In genomic region chr15:97715083-97715482, GRCm38 (mm10) we compare ENCODE assay signal across 24 mouse cellular contexts. TPM values are rescaled to one million over a fixed set of nuclear protein-coding genes. Genes with fewer than 3 reads are reported as not detected.
A peak's percentile ranks its signal among the peaks of the same experiment; 100 is the strongest.
DNase-seq lines count a peak whose midpoint lies in the region; ATAC-seq and TF ChIP-seq lines count a peak whose summit lies in the region.
"Had no signal": no experiment of that assay in that cellular context is flagged by ENCODE, and none has a peak within 500 bp of the region (broad histone marks: within the 10 kb centered on the region; RNA-seq: fewer than 3 reads in every experiment).

No protein-coding gene starts in this region.

- H3K9me3 ChIP-seq in CH12.LX (replicated peaks; ENCODE audit: low read length) (no peaks in the 10 kb centered on the region), MEL (replicated peaks; ENCODE audit: insufficient read depth, low read length) (no peaks in the 10 kb centered on the region)
- no peaks in the 10 kb centered on the region for H3K9me3 ChIP-seq in liver, postnatal 0 days (ENCODE audit: low read length)
- H3K9me3 ChIP-seq: G1E had no signal

- H3K27me3 ChIP-seq in CH12.LX (replicated peaks) (no peaks in the 10 kb centered on the region), MEL (ENCODE audit: control insufficient read depth in 1 of 2, insufficient read depth in 2 of 2, low read length in 2 of 2) (peaks cover 0 to 8% of the 10 kb centered on the region in 2 experiments; a peak in 1 of 4 replicates)
- no peaks in the 10 kb centered on the region for H3K27me3 ChIP-seq in liver, postnatal 0 days (ENCODE audit: insufficient read depth, low read length)
- H3K27me3 ChIP-seq: Patski had no signal

- H3K27ac ChIP-seq in CH12.LX (ENCODE audit: insufficient read depth, low read depth) (0 out of 2 replicates have a peak overlapping the region, but pooled peaks have one; percentile 3), MEL (ENCODE audit: control insufficient read depth, low read depth, low read length) (no peak overlapping the region)
- no peak overlapping the region for H3K27ac ChIP-seq in liver, postnatal 0 days (ENCODE audit: low read depth)

- H3K36me3 ChIP-seq in CH12.LX (replicated peaks in 1 of 2; ENCODE audit: control insufficient read depth in 1 of 2, insufficient read depth in 1 of 2, low read length in 1 of 2) = peaks cover 66 to 91% of the 10 kb centered on the region in 2 experiments
- H3K36me3 ChIP-seq in MEL (ENCODE audit: control insufficient read depth in 1 of 2, insufficient read depth in 2 of 2, low read length in 2 of 2) = peaks cover 0 to 24% of the 10 kb centered on the region in 2 experiments; a peak in 2 of 4 replicates
- H3K36me3 ChIP-seq in liver, postnatal 0 days (replicated peaks; ENCODE audit: insufficient read depth, low read length) = no peaks in the 10 kb centered on the region
- H3K36me3 ChIP-seq: G1E had no signal

- no peak overlapping the region for H3K4me3 ChIP-seq in CH12.LX (replicated peaks in 1 of 3; ENCODE audit: low read depth in 2 of 3, low read length in 2 of 3, poor library complexity in 1 of 3)
- H3K4me3 ChIP-seq in MEL (ENCODE audit: control insufficient read depth in 1 of 2, insufficient read depth in 1 of 2, low read depth in 2 of 2, low read length in 2 of 2) = no peak overlapping the region
- H3K4me3 ChIP-seq in liver, postnatal 0 days (ENCODE audit: low read depth, low read length) = no peak overlapping the region

- TF ChIP-seq RAD21 in CH12.LX (IDR thresholded peaks at IDR 0.05; ENCODE audit: low read depth, low read length) (no peak), MEL (IDR thresholded peaks at IDR 0.05; ENCODE audit: low read depth, low read length) (no peak)

- dilution Hi-C loops in CH12.LX (cut with MboI; ENCODE audit: extremely low pct_ligation_motif_present, extremely low pct_unique_long_range_greater_than_20kb, low sequenced_read_pairs) = no loop called here

- no peak overlapping the region for H3K4me2 ChIP-seq in CH12.LX (ENCODE audit: insufficient read depth, low read depth, poor library complexity, severe bottlenecking)
- no peak overlapping the region for H3K4me2 ChIP-seq in liver, postnatal 0 days (ENCODE audit: low read depth, low read length)

- peak; percentile 56 for DNase-seq in testis, postnatal 10 days (ENCODE audit: low spot score)
- DNase-seq in testis, postnatal 14 days (ENCODE audit: low spot score) = no peak
- no peak for DNase-seq in CH12.LX (ENCODE audit: extremely low read depth)
- DNase-seq in MEL (ENCODE audit: low read depth, low spot score) = peak; percentile 58
- peak; percentile 18 for DNase-seq in MEL-GATA-1-ER (ENCODE audit: extremely low read depth, low read depth)
- no peak for DNase-seq in gastrocnemius, postnatal 10 days
- DNase-seq in liver, postnatal 0 days = no peak
- DNase-seq in retina, embryonic 14.5 days (ENCODE audit: low spot score) = no peak
- DNase-seq: adrenal gland, adult 2 months; adrenal gland, adult 8-10 months; adrenal gland, postnatal 10 days; adrenal gland, postnatal 14 days; adrenal gland, postnatal 25 days; adrenal gland, postnatal 36 days; B cell, adult 2 months; cerebellum, adult 11 months; cerebellum, adult 11-12 months; cerebellum, adult 18-20 months; cerebellum, adult 2 months; cerebellum, adult 8-10 months had no signal

- H3K4me1 ChIP-seq in CH12.LX (ENCODE audit: control insufficient read depth in 1 of 2, insufficient read depth in 2 of 2) = peaks cover 27 to 42% of the 10 kb centered on the region in 2 experiments
- peaks cover 7 to 26% of the 10 kb centered on the region in 2 experiments for H3K4me1 ChIP-seq in MEL (ENCODE audit: control insufficient read depth in 1 of 2, insufficient read depth in 2 of 2, low read length in 2 of 2)
- H3K4me1 ChIP-seq in liver, postnatal 0 days (ENCODE audit: insufficient read depth) = no peaks in the 10 kb centered on the region

- H3K9ac ChIP-seq in CH12.LX (ENCODE audit: insufficient read depth, low read depth) = no peak overlapping the region
- 0 out of 2 replicates have a peak overlapping the region, but pooled peaks have one; percentile 9 for H3K9ac ChIP-seq in MEL (ENCODE audit: control insufficient read depth, low read depth, low read length, poor library complexity, severe bottlenecking)
- no peak overlapping the region for H3K9ac ChIP-seq in liver, postnatal 0 days (replicated peaks)

- TF ChIP-seq POLR2A in CH12.LX (IDR thresholded peaks at IDR 0.05; ENCODE audit: low read depth, low read length) = no peak
- no peak for TF ChIP-seq POLR2A in MEL (IDR thresholded peaks at IDR 0.05; ENCODE audit: control insufficient read depth in 1 of 2, insufficient read depth in 1 of 2, low read depth in 1 of 2, low read length in 2 of 2, poor library complexity in 1 of 2)

- H3K79me2 ChIP-seq in CH12.LX (replicated peaks; ENCODE audit: control insufficient read depth, extremely low read depth, insufficient read depth, poor library complexity, severe bottlenecking) = peaks cover 4% of the 10 kb centered on the region
- H3K79me2 ChIP-seq in MEL (ENCODE audit: control insufficient read depth, insufficient read depth, low read length, poor library complexity) = no peaks in the 10 kb centered on the region

- ATAC-seq in liver, postnatal 0 days = no peak
- ATAC-seq: activated CD4-positive, CD25-positive, alpha-beta regulatory T cell, adult 4 months; CD4-positive, CD25-positive, alpha-beta regulatory T cell, adult 4 months; Patski had no signal

- TF ChIP-seq EP300 in CH12.LX (IDR thresholded peaks at IDR 0.05; ENCODE audit: low read length) = no peak
- TF ChIP-seq EP300 in MEL (IDR thresholded peaks at IDR 0.05; ENCODE audit: low read depth in 1 of 2, low read length in 2 of 2) = no peak
- TF ChIP-seq EP300 in liver, postnatal 0 days (IDR thresholded peaks at IDR 0.05; ENCODE audit: low read depth) = no peak

- in situ Hi-C loops in CH12.LX (cut with MboI; ENCODE audit: low pct_ligation_motif_present, low pct_unique_long_range_greater_than_20kb, low sequenced_read_pairs) = loop anchor here (5.0 to 10.0 kb wide), 5 partner anchors 37 to 230 kb away; partner anchors contain the start of gene Slc48a1

- 90% methylated on average over 8 of the region's 8 CpGs for WGBS in liver, postnatal 0 days (ENCODE audit: insufficient replicate concordance)

- TF ChIP-seq CTCF in CH12.LX (conservative IDR thresholded peaks at IDR 0.05 in 1 of 2, IDR thresholded peaks at IDR 0.05 in 1 of 2; ENCODE audit: low read depth in 2 of 2, low read length in 2 of 2) (no peak), MEL (IDR thresholded peaks at IDR 0.05 in 2 of 3, conservative IDR thresholded peaks at IDR 0.05 in 1 of 3; ENCODE audit: control insufficient read depth in 1 of 3, insufficient read depth in 1 of 3, low read depth in 2 of 3, low read length in 3 of 3, poor library complexity in 1 of 3, severe bottlenecking in 1 of 3) (no peak)
- no peak for TF ChIP-seq CTCF in liver, postnatal 0 days (IDR thresholded peaks at IDR 0.05; ENCODE audit: low read depth)

TF ChIP-seq in CH12.LX, 34 proteins besides CTCF, POLR2A, EP300 and RAD21:
- TF ChIP-seq ZC3H11A (IDR thresholded peaks at IDR 0.05; ENCODE audit: low read depth, low read length) (no peak), JUN (IDR thresholded peaks at IDR 0.05; ENCODE audit: insufficient read depth, low read depth, low read length) (no peak)
TF ChIP-seq in CH12.LX: peak in this region for 0.

TF ChIP-seq in MEL, 35 proteins besides CTCF, POLR2A, EP300 and RAD21:
- TF ChIP-seq TBP (IDR thresholded peaks at IDR 0.05; ENCODE audit: low read depth, low read length) = no peak
- peak; percentile 71 for TF ChIP-seq GATA1 (IDR thresholded peaks at IDR 0.05; ENCODE audit: low read depth, low read length)

RNA-seq across cellular contexts. Expression of gene Rpap3, which starts 9.5 kb away (rescaled TPM):
- total RNA-seq in CH12.LX (2012; rRNA removed) (43.1 and 51.8 TPM in 2 replicates), CH12.LX (2014; rRNA removed) (73.7 and 88.8 TPM in 2 replicates), MEL (2012; rRNA removed) (84.4 and 85.7 TPM in 2 replicates)
- polyA plus RNA-seq in CH12.LX (2012; ENCODE audit: insufficient read length, low read depth) (69.1 and 83.7 TPM in 2 replicates), MEL (2012; ENCODE audit: insufficient read depth in 1 of 2, insufficient read length in 2 of 2, low read depth in 1 of 2, low replicate concordance in 2 of 2, missing spikeins in 1 of 2) (10 to 100 TPM; 85.7 to 98.4 TPM)
- 10 to 100 TPM; 10.2 to 13.2 TPM for total RNA-seq in gastrocnemius, postnatal 10 days (2021)
- 6.7 and 7.8 TPM in 2 replicates for polyA plus RNA-seq in liver, postnatal 0 days (2015; fragmentation: Nextera tagmentation; extraction: Ambion mirVana)

RNA-seq across cellular contexts. Expression of gene Endou, which starts 16.1 kb away (rescaled TPM):
- total RNA-seq in CH12.LX (2012; rRNA removed) (38.9 and 49.5 TPM in 2 replicates), CH12.LX (2014; rRNA removed) (60.5 and 66.9 TPM in 2 replicates), MEL (2012; rRNA removed) (0.07 and 0.08 TPM in 2 replicates)
- polyA plus RNA-seq in CH12.LX (2012; ENCODE audit: insufficient read length, low read depth) (64.0 and 69.8 TPM in 2 replicates), MEL (2012; ENCODE audit: insufficient read depth in 1 of 2, insufficient read length in 2 of 2, low read depth in 1 of 2, low replicate concordance in 2 of 2, missing spikeins in 1 of 2) (under 1 TPM in 1 of 2 experiments, not detected in 1; 0.10 TPM)
- total RNA-seq in gastrocnemius, postnatal 10 days (2021) = under 1 TPM; 0.56 to 0.82 TPM
- 0.66 and 0.82 TPM in 2 replicates for polyA plus RNA-seq in liver, postnatal 0 days (2015; fragmentation: Nextera tagmentation; extraction: Ambion mirVana)
- polyA plus RNA-seq: G1E had no signal

RNA-seq across cellular contexts. Expression of gene Rapgef3, which starts 52.7 kb away (rescaled TPM):
- total RNA-seq in CH12.LX (2012; rRNA removed) = 2.8 and 3.4 TPM in 2 replicates
- total RNA-seq in CH12.LX (2014; rRNA removed) = 2.2 and 3.2 TPM in 2 replicates
- polyA plus RNA-seq in CH12.LX (2012; ENCODE audit: insufficient read length, low read depth) = 1.7 and 2.5 TPM in 2 replicates
- total RNA-seq in MEL (2012; rRNA removed) = 4.0 and 7.4 TPM in 2 replicates
- 1 to 10 TPM in 1 of 2 experiments, not detected in 1; 6.6 TPM for polyA plus RNA-seq in MEL (2012; ENCODE audit: insufficient read depth in 1 of 2, insufficient read length in 2 of 2, low read depth in 1 of 2, low replicate concordance in 2 of 2, missing spikeins in 1 of 2)
- total RNA-seq in gastrocnemius, postnatal 10 days (2021) = 1 to 10 TPM; 7.4 to 8.5 TPM
- 1.5 and 1.9 TPM in 2 replicates for polyA plus RNA-seq in liver, postnatal 0 days (2015; fragmentation: Nextera tagmentation; extraction: Ambion mirVana)
- polyA plus RNA-seq: activated CD4-positive, CD25-positive, alpha-beta regulatory T cell, adult 4 months had no signal

Comparison
In these comparisons a context has a peak if more than half of its experiments do, and no peak if none do; other contexts are left out.
1. DNase-seq: peak in testis, postnatal 10 days (single experiment), MEL (single experiment) and MEL-GATA-1-ER (single experiment); none in testis, postnatal 14 days (single experiment), CH12.LX (single experiment), gastrocnemius, postnatal 10 days (single experiment), liver, postnatal 0 days (single experiment) and retina, embryonic 14.5 days (single experiment).
2. RNA of gene Endou, which starts 16.1 kb away (total RNA-seq): 38.9 to 66.9 TPM in CH12.LX; 0.56 to 0.82 TPM in gastrocnemius, postnatal 10 days and 0.07 to 0.08 TPM in MEL; every median in the first group is over 10 times any median in the second.